Mouse (Mus musculus): ENCODE results near the gene Tbc1d16. TPM values are rescaled to one million over a fixed set of nuclear protein-coding genes. Genes with fewer than 3 reads are reported as not detected.

The Tbc1d16 gene
- polyA plus RNA-seq, 1 experiment from 2014 or later: 17.4 TPM

DNA sequence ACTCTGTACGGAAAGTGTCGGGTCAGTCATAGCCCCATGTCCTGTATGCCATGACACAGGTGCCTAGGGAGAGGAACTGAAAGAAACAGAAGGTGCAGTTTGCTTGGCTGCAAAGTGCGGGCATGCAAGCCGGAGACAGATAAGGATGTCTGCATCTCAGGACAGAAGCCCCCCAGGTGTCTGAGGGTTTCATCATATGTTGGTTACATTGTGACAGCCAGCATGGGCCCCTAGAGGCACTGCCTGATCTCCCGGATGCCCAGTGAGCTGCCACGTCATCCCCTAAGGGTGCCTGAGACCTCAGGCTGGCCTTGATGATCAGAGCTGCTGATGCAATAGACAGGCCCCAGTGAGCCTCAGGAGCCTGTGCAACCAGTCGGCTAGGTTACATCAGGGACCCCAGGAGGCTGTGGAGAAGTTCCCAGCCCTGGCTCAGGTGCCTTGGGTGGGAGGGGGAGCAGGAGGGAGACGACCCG lies 36.7 kb downstream of the Tbc1d16 start:
- in situ Hi-C loops (cut with MboI; ENCODE audit: low pct_unique_long_range_greater_than_20kb): loop anchor here (5.0 kb wide), 1 partner anchor 139 kb away; no protein-coding TSS in a partner anchor
- TF ChIP-seq CTCF (IDR thresholded peaks at IDR 0.05): no peak
- POLR2A ChIA-PET: interaction anchor here (0.8 to 2.3 kb wide), 4 partner anchors 64 to 151 kb away, joined by 3 to 16 read pairs (median 6); partner anchors contain the start of genes Cbx4 and Cbx8
- ATAC-seq (no peak), DNase-seq (ENCODE audit: low read depth, low spot score) (no peak)
- no peaks in the 10 kb centered on the region for H3K27me3 ChIP-seq
- CTCF ChIA-PET: interaction anchor here (0.6 to 2.7 kb wide), 7 partner anchors 12 to 140 kb away, joined by 3 to 8 read pairs (median 4); no protein-coding TSS in a partner anchor

DNA sequence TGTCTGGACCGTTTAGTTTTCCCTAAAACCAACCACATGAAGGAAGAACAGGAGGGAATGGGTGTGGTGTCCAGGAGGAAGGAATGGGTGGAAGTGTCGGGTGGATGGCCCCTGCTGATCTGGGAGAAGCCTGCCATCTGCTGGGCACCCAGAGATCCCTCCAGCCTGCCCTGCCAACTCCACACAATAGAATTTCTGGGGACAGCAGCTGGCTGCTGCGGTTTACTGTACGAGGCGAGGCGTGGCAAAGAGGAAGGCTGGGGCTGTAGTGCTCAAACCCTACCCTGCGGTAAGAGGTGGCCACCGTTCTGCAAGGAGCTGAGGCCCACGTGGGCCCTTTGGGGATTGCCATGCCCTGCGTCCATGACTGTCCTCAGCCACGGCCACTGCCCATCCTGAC lies 37.8 kb downstream of the Tbc1d16 start:
- ATAC-seq (peak; percentile 55), DNase-seq (ENCODE audit: low read depth, low spot score) (no peak)
- in situ Hi-C loops (cut with MboI; ENCODE audit: low pct_unique_long_range_greater_than_20kb): loop anchor here (5.0 kb wide), 1 partner anchor 138 kb away; no protein-coding TSS in a partner anchor
- TF ChIP-seq CTCF (IDR thresholded peaks at IDR 0.05): peak; percentile 95
- no peaks in the 10 kb centered on the region for H3K27me3 ChIP-seq
- ChIA-PET POLR2A (interaction anchor here (0.7 to 2.3 kb wide), 5 partner anchors 39 to 148 kb away, joined by 3 to 16 read pairs (median 5); partner anchors contain the start of gene Cbx4), CTCF (interaction anchor here (0.7 to 3.7 kb wide), 16 partner anchors 9 to 160 kb away, joined by 3 to 44 read pairs (median 3); no protein-coding TSS in a partner anchor)

DNA sequence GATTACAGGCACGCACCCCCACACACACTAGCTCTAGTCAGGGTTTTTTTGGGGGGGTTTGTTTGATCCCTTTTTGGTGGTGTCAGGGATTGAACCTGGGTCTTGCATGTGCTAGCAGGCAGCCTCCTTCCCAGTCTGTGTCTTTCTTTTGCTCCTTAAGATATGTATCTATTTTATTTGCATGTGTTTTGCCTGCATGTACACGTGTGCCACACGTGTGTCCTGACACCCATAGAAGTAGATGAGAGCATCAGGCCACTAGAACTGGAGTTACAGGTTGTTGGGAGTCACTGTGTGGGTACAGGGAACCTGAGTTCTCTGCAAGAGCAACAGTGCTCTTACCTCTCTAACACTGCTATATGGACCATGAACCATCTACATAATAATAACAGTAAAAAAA lies 39.0 kb downstream of the Tbc1d16 start:
- no peaks in the 10 kb centered on the region for H3K27me3 ChIP-seq
- no peak for DNase-seq (ENCODE audit: low read depth, low spot score)
- in situ Hi-C loops (cut with MboI; ENCODE audit: low pct_unique_long_range_greater_than_20kb): loop anchor here (5.0 kb wide), 3 partner anchors 37 to 97 kb away; no protein-coding TSS in a partner anchor
- ChIA-PET POLR2A (no interaction called here), CTCF (interaction anchor here (1.6 to 3.7 kb wide), 2 partner anchors 105 to 137 kb away, joined by 4 to 44 read pairs; no protein-coding TSS in a partner anchor)
- no peak for ATAC-seq
- TF ChIP-seq CTCF (IDR thresholded peaks at IDR 0.05): no peak

DNA sequence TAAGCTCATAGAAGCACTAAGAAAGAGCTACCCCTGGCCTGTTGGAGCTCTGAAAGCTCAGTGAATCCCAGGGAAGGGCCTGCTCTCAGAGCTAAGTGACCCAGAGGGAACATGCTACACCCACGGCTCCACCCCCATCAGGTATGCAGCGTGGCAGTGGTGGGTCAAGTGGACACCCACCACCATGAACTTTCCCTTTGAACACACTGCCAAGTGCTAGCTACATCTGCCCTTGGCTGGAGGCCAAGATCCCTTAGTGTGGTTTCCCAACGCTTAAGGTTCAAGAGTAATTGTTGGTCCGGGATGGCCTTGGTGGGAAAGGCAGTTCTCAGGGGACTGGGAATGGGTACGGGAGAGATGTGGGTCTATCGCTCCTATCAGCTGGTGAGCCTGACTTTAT lies 39.9 kb downstream of the Tbc1d16 start:
- no peak for TF ChIP-seq CTCF (IDR thresholded peaks at IDR 0.05)
- no peaks in the 10 kb centered on the region for H3K27me3 ChIP-seq
- POLR2A ChIA-PET: interaction anchor here (1.4 kb wide), 1 partner anchor 61 kb away, joined by 4 read pairs; no protein-coding TSS in a partner anchor
- DNase-seq (ENCODE audit: low read depth, low spot score) (no peak), ATAC-seq (no peak)
- CTCF ChIA-PET: interaction anchor here (0.9 to 3.7 kb wide), 8 partner anchors 12 to 146 kb away, joined by 3 to 44 read pairs (median 6); partner anchors contain the start of gene Cbx4
- in situ Hi-C loops (cut with MboI; ENCODE audit: low pct_unique_long_range_greater_than_20kb): loop anchor here (5.0 kb wide), 3 partner anchors 36 to 96 kb away; no protein-coding TSS in a partner anchor

DNA sequence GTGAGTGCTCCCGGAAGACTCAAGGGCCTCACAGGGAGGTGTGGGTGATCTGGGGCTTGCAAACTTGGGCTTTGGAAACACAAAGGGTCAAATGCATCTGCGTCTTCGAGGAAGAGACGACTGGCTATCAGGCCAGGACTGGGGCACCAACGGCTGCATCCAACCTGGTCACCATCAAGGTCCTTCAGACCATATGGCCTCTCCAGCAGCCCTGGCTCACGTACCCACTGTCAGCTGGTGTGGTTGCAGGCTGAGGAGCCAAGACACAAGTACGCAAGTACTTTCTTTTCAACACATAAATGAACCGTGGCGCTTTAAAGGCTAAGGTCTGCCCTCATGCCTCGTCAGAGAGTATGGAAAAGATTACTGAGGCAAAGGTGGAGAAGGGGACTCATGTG lies 40.5 kb downstream of the Tbc1d16 start:
- ChIA-PET CTCF (interaction anchor here (0.9 to 3.7 kb wide), 8 partner anchors 11 to 145 kb away, joined by 3 to 44 read pairs (median 6); partner anchors contain the start of gene Cbx4), POLR2A (interaction anchor here (1.4 kb wide), 1 partner anchor 60 kb away, joined by 4 read pairs; no protein-coding TSS in a partner anchor)
- in situ Hi-C loops (cut with MboI; ENCODE audit: low pct_unique_long_range_greater_than_20kb): loop anchor here (5.0 kb wide), 3 partner anchors 35 to 95 kb away; no protein-coding TSS in a partner anchor
- no peak for ATAC-seq
- DNase-seq (ENCODE audit: low read depth, low spot score): no peak
- no peak for TF ChIP-seq CTCF (IDR thresholded peaks at IDR 0.05)
- no peaks in the 10 kb centered on the region for H3K27me3 ChIP-seq

- in situ Hi-C loops (cut with MboI; ENCODE audit: low pct_unique_long_range_greater_than_20kb): loop anchor here (5.0 kb wide), 3 partner anchors 35 to 95 kb away; no protein-coding TSS in a partner anchor
- no peak for TF ChIP-seq CTCF (IDR thresholded peaks at IDR 0.05)
- no peak for DNase-seq (ENCODE audit: low read depth, low spot score)
- ATAC-seq: no peak
- no peaks in the 10 kb centered on the region for H3K27me3 ChIP-seq
- ChIA-PET POLR2A (interaction anchor here (0.6 to 1.4 kb wide), 2 partner anchors 11 to 60 kb away, joined by 3 to 4 read pairs; no protein-coding TSS in a partner anchor), CTCF (interaction anchor here (1.2 to 3.7 kb wide), 4 partner anchors 61 to 145 kb away, joined by 5 to 44 read pairs (median 7); no protein-coding TSS in a partner anchor)
These were observed 41.1 kb downstream of the Tbc1d16 start for GRCm38 (mm10) chr11:119186989-119187799.

GRCm38 (mm10) chr11:119186381-119186780 lies 41.9 kb downstream of the Tbc1d16 start:
- in situ Hi-C loops (cut with MboI; ENCODE audit: low pct_unique_long_range_greater_than_20kb): loop anchor here (5.0 kb wide), 3 partner anchors 34 to 94 kb away; no protein-coding TSS in a partner anchor
- no peak for ATAC-seq
- H3K27me3 ChIP-seq: no peaks in the 10 kb centered on the region
- POLR2A ChIA-PET: interaction anchor here (0.6 kb wide), 1 partner anchor 10 kb away, joined by 3 read pairs; no protein-coding TSS in a partner anchor
- no peak for DNase-seq (ENCODE audit: low read depth, low spot score)
- TF ChIP-seq CTCF (IDR thresholded peaks at IDR 0.05): no peak
- CTCF ChIA-PET: no interaction called here

DNA sequence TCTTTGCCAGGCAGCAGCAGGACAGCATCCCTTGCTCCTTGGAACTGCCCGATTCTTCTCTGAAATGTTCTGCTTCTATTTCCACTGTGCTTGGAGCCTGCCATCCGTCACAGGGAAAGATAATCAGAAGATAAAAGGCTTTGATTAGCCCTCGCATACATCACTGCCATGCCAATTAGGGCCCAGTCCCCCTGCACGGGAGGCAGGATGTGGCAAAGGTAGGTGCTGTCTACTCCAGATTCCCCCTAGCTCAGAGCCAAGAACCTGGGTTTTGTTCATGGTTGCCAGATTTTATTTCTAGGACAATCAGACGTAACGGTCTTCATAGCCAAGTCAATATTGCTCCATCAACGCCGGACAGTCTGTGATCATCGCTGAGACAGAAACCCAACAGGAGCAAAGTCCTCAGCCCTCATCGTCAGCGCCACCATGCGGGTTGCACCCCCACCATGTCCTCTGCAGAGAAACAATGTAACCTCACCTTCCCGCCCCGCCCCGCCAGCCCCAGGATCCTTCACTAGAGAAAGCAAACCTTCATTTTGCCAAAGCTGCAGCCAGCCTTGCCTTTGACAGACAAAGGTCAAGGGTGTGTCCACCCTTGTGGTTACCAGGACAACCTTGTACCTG lies 44.5 kb downstream of the Tbc1d16 start:
- ATAC-seq: no peak
- ChIA-PET CTCF (interaction anchor here (1.5 to 1.8 kb wide), 3 partner anchors 10 to 140 kb away, joined by 3 to 5 read pairs (median 4); no protein-coding TSS in a partner anchor), POLR2A (interaction anchor here (0.5 kb wide), 1 partner anchor 22 kb away, joined by 3 read pairs; no protein-coding TSS in a partner anchor)
- H3K27me3 ChIP-seq: no peaks in the 10 kb centered on the region
- TF ChIP-seq CTCF (IDR thresholded peaks at IDR 0.05): no peak
- no peak for DNase-seq (ENCODE audit: low read depth, low spot score)
- in situ Hi-C loops (cut with MboI; ENCODE audit: low pct_unique_long_range_greater_than_20kb): no loop called here

DNA sequence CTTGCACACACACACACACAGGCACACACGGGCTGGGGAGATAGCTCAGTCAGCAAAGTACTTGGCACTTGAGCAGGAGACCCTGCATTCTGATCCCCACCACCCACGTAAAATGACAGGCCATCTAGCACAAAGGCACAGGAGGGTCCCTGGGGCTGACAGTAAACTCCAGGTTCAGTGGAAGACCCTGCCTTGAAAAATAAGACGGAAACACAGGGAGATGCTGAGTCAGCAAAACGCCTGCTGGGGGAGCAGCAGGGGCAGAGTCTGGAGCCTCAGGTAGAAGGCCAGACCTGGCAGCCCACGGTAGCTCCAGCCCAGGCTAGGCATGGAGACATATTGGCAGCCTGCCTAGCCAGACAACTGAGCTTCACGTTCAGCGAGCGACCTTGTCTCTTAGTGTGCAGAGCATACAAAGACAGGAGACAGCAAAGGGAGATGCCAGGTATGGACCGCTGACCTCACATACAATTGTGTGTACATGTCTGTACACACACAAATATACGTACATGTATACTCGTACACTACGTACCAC lies 46.4 kb downstream of the Tbc1d16 start:
- ATAC-seq (no peak), DNase-seq (ENCODE audit: low read depth, low spot score) (no peak)
- POLR2A ChIA-PET: interaction anchor here (1.4 kb wide), 1 partner anchor 130 kb away, joined by 3 read pairs; no protein-coding TSS in a partner anchor
- in situ Hi-C loops (cut with MboI; ENCODE audit: low pct_unique_long_range_greater_than_20kb): no loop called here
- no peak for TF ChIP-seq CTCF (IDR thresholded peaks at IDR 0.05)
- CTCF ChIA-PET: interaction anchor here (0.8 to 1.1 kb wide), 3 partner anchors 8 to 130 kb away, joined by 3 read pairs; no protein-coding TSS in a partner anchor
- H3K27me3 ChIP-seq: no peaks in the 10 kb centered on the region
